Mouse (Mus musculus) fibroblast of lung, adult 2 months (primary cell): Measurements from ENCODE around the gene Rspo3.

Experiments used
- DNase-seq: peaks from one replicate; pipeline ENCODE4 v3.0.0-alpha.2; 2011; ENCODE audit warnings: low read depth

The Rspo3 gene

GRCm38 (mm10) chr10:29432935-29433453 lies 102.7 kb downstream of the Rspo3 start:
- DNase-seq, result no peak

GRCm38 (mm10) chr10:29426660-29427059 lies 109.0 kb downstream of the Rspo3 start:
- DNase-seq, result no peak

- DNase-seq, result no peak
Measured at GRCm38 (mm10) chr10:29424571-29424970, 111.1 kb downstream of the Rspo3 start.

GRCm38 (mm10) chr10:29414361-29414760 lies 121.3 kb downstream of the Rspo3 start:
- DNase-seq, result no peak

GRCm38 (mm10) chr10:29402656-29403268 lies 132.9 kb downstream of the Rspo3 start:
- no peak for DNase-seq
